Mouse (Mus musculus) neural tube, embryonic 15.5 days (tissue): ENCODE measurements around the gene Gm266. TPM values are rescaled to one million over a fixed set of nuclear protein-coding genes. Genes with fewer than 3 reads are reported as not detected.
A peak's percentile ranks its signal among the peaks of the same experiment; 100 is the strongest.
"Not testable (repeated sequence)": the region's sequence is repeated elsewhere in the genome, so short reads cannot be mapped to it uniquely, and the experiment has no call there.

Experiments used
- ATAC-seq: fragments of 200-750 bp; cut with Nextera tagmentation; 2 replicates; pipeline ENCODE4 v1.8.0; 2017; ENCODE audit warnings: mild to moderate bottlenecking, moderate TSS enrichment, moderate library complexity; ENCODE audit not compliant: low FRiP score
- H3K27ac ChIP-seq: fragments of 300-500 bp; sonication (generic); replicated peaks from 2 replicates; pipeline ENCODE4 v1.5.1; 2015; ENCODE audit warnings: mild to moderate bottlenecking, inconsistent platforms
- H3K27me3 ChIP-seq: fragments of 300-500 bp; sonication (generic); replicated peaks from 2 replicates; pipeline ENCODE4 v1.6.1; 2015; ENCODE audit warnings: inconsistent platforms
- H3K36me3 ChIP-seq: fragments of 300-500 bp; sonication (generic); 2 replicates; pipeline ENCODE4 v1.6.1; 2015; ENCODE audit warnings: inconsistent platforms
- H3K4me1 ChIP-seq: fragments of 300-500 bp; sonication (generic); 2 replicates; pipeline ENCODE4 v1.6.1; 2015; ENCODE audit warnings: inconsistent platforms
- H3K4me2 ChIP-seq: fragments of 300-500 bp; sonication (generic); 2 replicates; pipeline ENCODE4 v1.6.1; 2015; ENCODE audit warnings: inconsistent platforms, mild to moderate bottlenecking, moderate library complexity
- H3K4me3 ChIP-seq: fragments of 300-500 bp; sonication (generic); replicated peaks from 2 replicates; pipeline ENCODE4 v1.5.1; 2015; ENCODE audit warnings: mild to moderate bottlenecking, inconsistent platforms
- H3K9ac ChIP-seq: fragments of 300-500 bp; sonication (generic); replicated peaks from 2 replicates; pipeline ENCODE4 v1.6.1; 2015; ENCODE audit warnings: mild to moderate bottlenecking, inconsistent platforms
- H3K9me3 ChIP-seq: fragments of 300-500 bp; sonication (generic); replicated peaks from 2 replicates; pipeline ENCODE4 v1.6.1; 2016; ENCODE audit warnings: inconsistent platforms
- WGBS: fragments of 180-500 bp; shearing (Covaris S2); methylation state at CpG from one replicate; pipeline ENCODE4 v1.1.7; 2015; ENCODE audit warnings: mixed read lengths; 5-methylcytosine and 5-hydroxymethylcytosine counted together
- polyA plus RNA-seq: library from polyadenylated mRNA; unstranded; fragments of >200 nt; fragmentation: Nextera tagmentation; extraction: Ambion mirVana; gene quantifications from 2 replicates; pipeline ENCODE4 v1.2.1, GENCODE M21; 2015

The Gm266 gene
- polyA plus RNA-seq, 1 experiment from 2014 or later = 2.9 TPM

DNA sequence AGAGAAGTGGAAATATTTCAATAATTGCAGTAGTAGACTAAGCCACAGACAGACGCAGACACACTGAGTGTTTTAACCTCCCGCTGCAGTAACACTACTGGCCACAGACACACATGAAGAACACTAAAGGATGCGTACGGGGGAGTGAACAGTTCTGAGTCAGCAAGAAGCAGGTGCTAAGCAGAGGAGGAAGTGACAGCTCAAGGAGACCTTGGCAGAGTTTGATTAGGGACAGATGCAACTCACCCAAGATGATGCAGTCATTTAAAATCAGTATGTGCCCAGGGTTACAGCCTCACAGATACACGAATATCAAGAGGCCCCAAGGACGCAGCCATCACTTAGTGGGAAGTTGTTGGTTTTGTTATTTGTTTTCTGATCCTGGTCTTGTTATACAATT, 31.2 kb upstream of the Gm266 start:
- Histone ChIP-seq H3K27me3 (no peaks in the 10 kb centered on the region), H3K4me2 (no peak overlapping the region), H3K36me3 (no peaks in the 10 kb centered on the region), H3K9me3 (no peaks in the 10 kb centered on the region), H3K4me3 (no peak overlapping the region), H3K4me1 (0 out of 2 replicates have a peak, but pooled peaks cover 2% of the 10 kb centered on the region), H3K27ac (no peak overlapping the region), H3K9ac (no peak overlapping the region)
- WGBS = 86% methylated on average over 6 of the region's 6 CpGs
- no peak for ATAC-seq

DNA sequence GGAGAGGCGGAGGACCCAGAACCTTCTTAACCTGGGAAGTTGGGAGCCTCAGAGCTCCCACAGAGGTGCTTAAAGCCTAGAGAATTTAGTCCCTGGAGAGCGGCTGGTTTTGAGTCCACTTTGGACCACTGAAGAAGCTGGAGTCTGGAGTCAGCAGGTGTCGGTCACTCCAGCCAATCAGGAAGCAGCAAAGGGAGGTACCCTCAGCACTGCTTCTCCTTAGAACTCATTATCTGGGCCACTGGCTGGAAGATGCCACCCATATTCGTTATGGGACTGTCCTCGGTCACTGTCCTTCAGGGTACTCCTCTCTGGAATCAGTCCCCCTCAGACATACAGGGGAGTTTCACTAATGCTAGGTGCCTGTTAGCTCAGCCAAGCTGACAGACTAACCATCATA, 30.3 kb upstream of the Gm266 start:
- WGBS = 95% methylated on average over 5 of the region's 5 CpGs
- H3K27ac ChIP-seq = no peak overlapping the region

DNA sequence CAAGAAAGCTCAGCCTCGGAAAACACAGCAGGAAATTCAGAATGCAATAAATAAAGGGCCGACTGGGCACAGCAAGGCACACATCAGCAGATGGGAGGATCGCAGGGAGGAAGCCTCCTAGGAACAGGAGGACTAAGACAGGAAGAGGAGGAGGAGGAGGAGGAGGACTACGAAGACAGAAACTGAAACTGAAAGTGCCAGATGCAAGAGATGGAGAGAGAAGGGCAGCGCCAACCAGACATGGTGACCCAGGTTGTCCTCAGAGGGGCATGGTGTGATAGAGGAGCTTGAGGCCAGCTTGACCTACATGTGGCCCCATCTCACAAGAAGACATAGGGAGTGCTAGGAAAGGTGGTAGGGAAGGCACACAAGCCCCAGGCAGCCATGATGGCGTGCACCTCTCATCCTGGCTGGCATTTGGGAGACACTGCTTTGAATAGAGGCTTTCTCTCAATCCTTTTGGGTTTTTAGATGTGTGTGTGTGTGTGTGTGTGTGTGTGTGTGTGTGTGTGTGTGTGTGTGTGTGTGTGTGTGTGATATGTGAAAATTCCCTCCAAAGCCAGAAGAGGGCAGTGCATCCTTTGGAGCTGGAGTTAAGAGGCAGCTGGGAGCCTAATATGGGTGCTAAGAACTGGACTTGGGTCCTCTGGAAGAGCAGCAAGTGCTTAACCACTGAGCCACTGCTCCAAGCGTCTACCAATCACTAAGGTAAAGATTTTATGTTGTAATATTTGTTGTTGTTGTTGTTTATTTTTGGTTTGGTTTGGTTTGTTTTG, 29.4 kb upstream of the Gm266 start:
- H3K4me1 ChIP-seq = 0 out of 2 replicates have a peak, but pooled peaks cover 2% of the 10 kb centered on the region
- H3K4me2 ChIP-seq = no peak overlapping the region
- H3K27ac ChIP-seq = peak overlapping the region; percentile 70
- no peaks in the 10 kb centered on the region for H3K9me3 ChIP-seq
- no peak overlapping the region for H3K9ac ChIP-seq
- 70% methylated on average over 7 of the region's 7 CpGs for WGBS
- H3K4me3 ChIP-seq = no peak overlapping the region
- H3K36me3 ChIP-seq = no peaks in the 10 kb centered on the region
- H3K27me3 ChIP-seq = no peaks in the 10 kb centered on the region
- ATAC-seq = 0 out of 2 replicates have a peak, but pooled peaks have one; percentile 27

More for the DNA sequence above, 30.3 kb upstream of the Gm266 start:
- Histone ChIP-seq H3K27me3 (no peaks in the 10 kb centered on the region), H3K36me3 (no peaks in the 10 kb centered on the region), H3K9ac (no peak overlapping the region), H3K9me3 (no peaks in the 10 kb centered on the region), H3K4me1 (0 out of 2 replicates have a peak, but pooled peaks cover 2% of the 10 kb centered on the region), H3K4me2 (no peak overlapping the region), H3K4me3 (no peak overlapping the region)
- ATAC-seq = no peak

DNA sequence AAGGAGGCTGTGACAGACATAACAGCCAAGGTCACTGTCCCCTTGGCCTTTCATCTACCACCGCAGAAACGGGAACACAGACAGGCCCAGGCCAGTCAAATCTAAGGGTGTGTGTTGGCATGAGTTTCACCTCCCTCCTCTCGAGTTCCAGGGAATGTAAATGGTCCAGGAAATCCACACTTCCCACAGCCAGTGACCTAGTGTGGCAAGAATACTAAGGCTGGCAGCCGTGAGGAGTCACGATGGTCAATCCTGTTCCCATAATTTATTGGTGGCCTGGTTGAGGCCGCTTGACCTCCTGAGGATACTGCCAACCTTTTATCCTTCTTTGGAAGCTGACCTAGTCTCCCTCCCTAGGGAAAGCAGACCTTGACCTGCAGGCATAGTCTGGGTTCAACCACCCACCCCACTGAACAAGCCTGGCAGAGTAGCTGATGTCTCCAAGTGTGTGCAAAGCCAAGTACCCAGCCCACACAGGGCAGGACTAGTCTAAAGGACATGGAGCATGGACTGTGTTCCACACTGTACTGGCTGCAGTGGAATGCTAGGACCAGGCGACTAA, 28.7 kb upstream of the Gm266 start:
- Histone ChIP-seq H3K4me1 (0 out of 2 replicates have a peak, but pooled peaks cover 2% of the 10 kb centered on the region), H3K4me2 (no peak overlapping the region), H3K4me3 (no peak overlapping the region), H3K36me3 (no peaks in the 10 kb centered on the region), H3K27me3 (no peaks in the 10 kb centered on the region), H3K9ac (no peak overlapping the region), H3K27ac (peak overlapping the region; percentile 70), H3K9me3 (no peaks in the 10 kb centered on the region)
- WGBS = 62% methylated on average over 7 of the region's 7 CpGs
- ATAC-seq = peak; percentile 78

DNA sequence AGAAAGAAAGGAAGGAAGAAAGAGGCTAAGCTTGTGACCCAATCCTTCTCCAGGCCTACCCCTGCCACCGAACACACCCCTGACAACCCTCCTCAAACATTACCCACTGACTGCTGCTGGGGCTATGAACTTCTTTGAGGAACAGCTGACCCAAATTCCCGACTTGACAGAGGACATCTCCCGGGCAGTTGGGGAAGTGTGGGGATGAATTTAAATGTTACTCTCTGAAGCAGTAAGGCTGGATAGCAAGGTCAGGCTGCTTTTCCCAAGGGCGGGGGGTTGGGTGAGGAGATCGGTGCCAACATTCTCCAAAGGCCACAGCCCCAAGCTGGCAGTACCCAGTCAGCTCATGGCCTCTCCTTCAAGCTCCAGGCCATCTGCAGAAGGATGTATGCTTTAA, 28.1 kb upstream of the Gm266 start:
- H3K9me3 ChIP-seq = no peaks in the 10 kb centered on the region
- WGBS = 51% methylated on average over 5 of the region's 5 CpGs
- peak overlapping the region; percentile 70 for H3K27ac ChIP-seq

DNA sequence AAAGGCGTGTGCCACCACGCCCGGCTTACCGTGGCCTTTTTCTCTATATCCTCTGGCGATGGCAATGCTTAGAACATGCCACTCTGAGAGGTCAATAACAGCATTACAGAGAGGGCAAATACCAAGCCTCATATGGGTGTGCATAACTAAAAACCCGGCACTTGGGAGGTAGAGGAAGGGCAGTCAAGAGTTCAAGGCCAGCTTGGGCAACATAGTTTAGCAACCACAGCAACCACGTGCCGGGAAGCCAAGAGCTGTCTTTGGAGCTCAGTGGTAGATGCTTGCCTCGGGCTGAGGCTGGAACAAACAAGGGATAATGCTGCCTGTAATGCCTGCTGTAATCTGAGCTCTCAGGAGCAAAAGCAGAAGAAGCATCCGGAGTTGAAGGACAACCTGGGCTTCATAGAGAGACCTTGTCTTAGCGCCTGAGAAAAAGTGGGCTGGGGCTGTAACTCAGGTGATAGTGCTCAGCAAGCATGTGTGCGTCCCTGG, 27.0 kb upstream of the Gm266 start:
- Histone ChIP-seq H3K4me1 (0 out of 2 replicates have a peak, but pooled peaks cover 2% of the 10 kb centered on the region), H3K4me3 (no peak overlapping the region), H3K36me3 (no peaks in the 10 kb centered on the region), H3K4me2 (no peak overlapping the region), H3K27me3 (no peaks in the 10 kb centered on the region), H3K9ac (no peak overlapping the region), H3K27ac (no peak overlapping the region), H3K9me3 (no peaks in the 10 kb centered on the region)
- ATAC-seq = no peak
- 91% methylated on average over 12 of the region's 12 CpGs for WGBS

More for the DNA sequence above, 28.1 kb upstream of the Gm266 start:
- H3K27me3 ChIP-seq = no peaks in the 10 kb centered on the region
- H3K36me3 ChIP-seq = no peaks in the 10 kb centered on the region
- no peak overlapping the region for H3K4me2 ChIP-seq
- no peak overlapping the region for H3K4me3 ChIP-seq
- peak; percentile 86 for ATAC-seq
- H3K4me1 ChIP-seq = 0 out of 2 replicates have a peak, but pooled peaks cover 2% of the 10 kb centered on the region
- no peak overlapping the region for H3K9ac ChIP-seq

DNA sequence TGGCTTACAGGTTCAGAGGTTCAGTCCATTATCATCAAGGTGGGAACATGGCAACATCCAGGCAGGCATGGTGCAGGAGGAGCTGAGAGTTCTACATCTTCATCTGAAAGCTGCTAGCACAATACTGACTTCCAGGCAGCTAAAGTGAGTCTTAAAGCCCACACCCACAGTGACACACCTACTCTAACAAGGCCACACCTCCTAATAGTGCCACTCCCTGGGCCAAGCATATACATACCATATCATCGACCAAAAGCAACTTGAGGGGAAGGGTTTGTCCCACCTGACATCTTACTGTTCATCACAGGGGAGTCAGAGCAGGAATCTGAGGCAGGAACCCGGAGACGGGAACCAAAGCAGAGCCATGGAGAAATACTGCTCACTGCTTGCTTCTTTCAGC, 22.8 kb upstream of the Gm266 start:
- not testable (repeated sequence) for H3K27me3 ChIP-seq, H3K4me2 ChIP-seq, H3K9ac ChIP-seq, H3K27ac ChIP-seq, H3K9me3 ChIP-seq, H3K4me1 ChIP-seq, H3K36me3 ChIP-seq, ATAC-seq, H3K4me3 ChIP-seq
- 84% methylated on average over 3 of the region's 3 CpGs for WGBS

DNA sequence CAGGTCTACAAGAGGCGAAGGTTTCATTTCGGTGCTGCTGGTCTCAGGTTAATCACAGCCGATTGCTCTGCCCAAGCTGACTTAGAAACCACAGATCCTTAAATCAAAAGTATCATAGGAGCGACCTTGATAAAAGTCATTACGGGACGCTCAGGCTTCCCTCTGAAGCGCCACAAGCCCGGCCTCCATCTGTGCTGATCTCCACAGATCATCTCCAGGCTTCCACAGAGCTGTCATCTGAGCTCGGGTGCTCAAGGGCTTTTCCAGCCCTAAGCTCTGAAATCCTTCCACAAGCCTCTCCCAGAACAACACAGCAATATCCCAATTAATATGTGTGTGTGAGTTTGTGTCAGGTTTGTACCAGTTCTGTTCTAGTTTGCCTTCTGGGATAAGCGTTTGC, 22.3 kb upstream of the Gm266 start:
- no peaks in the 10 kb centered on the region for H3K27me3 ChIP-seq
- no peak for ATAC-seq
- H3K36me3 ChIP-seq = no peaks in the 10 kb centered on the region
- peaks cover 9% of the 10 kb centered on the region for H3K4me1 ChIP-seq
- no peak overlapping the region for H3K4me3 ChIP-seq
- H3K27ac ChIP-seq = no peak overlapping the region
- WGBS = 89% methylated on average over 10 of the region's 10 CpGs
- no peak overlapping the region for H3K9ac ChIP-seq
- no peaks in the 10 kb centered on the region for H3K9me3 ChIP-seq
- no peak overlapping the region for H3K4me2 ChIP-seq

DNA sequence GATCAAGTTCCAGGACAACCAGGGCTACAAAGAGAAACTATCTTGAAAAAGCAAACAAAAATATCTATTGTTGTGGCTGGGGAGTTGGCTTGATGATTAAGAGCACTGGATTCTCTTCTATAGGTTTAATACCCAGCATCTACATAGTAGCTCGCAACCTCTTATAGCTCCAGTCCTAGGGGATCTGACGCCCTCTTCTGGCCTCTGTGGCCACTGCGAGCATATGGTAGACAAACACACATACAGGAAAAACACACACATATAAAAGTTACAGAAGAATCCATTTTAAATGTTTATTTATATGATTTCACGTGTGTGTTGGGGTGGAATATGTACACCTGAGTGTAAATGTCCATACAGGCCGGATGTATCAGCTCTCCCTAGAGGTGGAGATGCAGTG, 21.4 kb upstream of the Gm266 start:
- WGBS = 69% methylated on average over 5 of the region's 5 CpGs
- peaks cover 9% of the 10 kb centered on the region for H3K4me1 ChIP-seq
- H3K27me3 ChIP-seq = no peaks in the 10 kb centered on the region
- no peaks in the 10 kb centered on the region for H3K36me3 ChIP-seq
- no peak overlapping the region for H3K9ac ChIP-seq
- ATAC-seq = no peak
- no peak overlapping the region for H3K4me2 ChIP-seq
- no peak overlapping the region for H3K4me3 ChIP-seq
- H3K27ac ChIP-seq = no peak overlapping the region
- no peaks in the 10 kb centered on the region for H3K9me3 ChIP-seq

DNA sequence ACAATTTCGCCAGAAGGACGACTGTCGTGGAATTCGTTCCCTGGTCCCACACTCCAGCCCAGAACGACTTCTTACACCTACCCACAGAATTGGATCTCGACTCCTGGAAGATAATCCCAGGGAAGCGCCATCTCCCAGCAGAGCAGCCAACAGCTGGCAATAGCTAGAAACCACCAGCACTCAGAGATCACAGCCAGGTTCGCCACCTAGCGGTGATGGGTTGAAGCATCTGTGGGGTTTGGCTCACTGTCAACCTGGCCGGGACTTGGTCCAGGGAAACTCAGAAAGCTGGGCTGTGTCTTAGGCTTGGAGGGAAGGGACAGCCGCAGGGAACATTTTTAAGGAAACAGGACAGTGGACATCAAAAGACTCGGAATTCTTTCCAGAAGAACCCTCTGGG, 19.3 kb upstream of the Gm266 start:
- WGBS = 4% methylated on average over 12 of the region's 12 CpGs
- Histone ChIP-seq H3K36me3 (no peaks in the 10 kb centered on the region), H3K27me3 (no peaks in the 10 kb centered on the region), H3K4me1 (peaks cover 13% of the 10 kb centered on the region), H3K4me3 (peak overlapping the region; percentile 36), H3K27ac (peak overlapping the region; percentile 63), H3K9ac (peak overlapping the region; percentile 38; the same call in 1 of the 2 replicates), H3K4me2 (peak overlapping the region; percentile 53), H3K9me3 (no peaks in the 10 kb centered on the region)
- peak; percentile 76; the same call in 1 of the 2 replicates for ATAC-seq

DNA sequence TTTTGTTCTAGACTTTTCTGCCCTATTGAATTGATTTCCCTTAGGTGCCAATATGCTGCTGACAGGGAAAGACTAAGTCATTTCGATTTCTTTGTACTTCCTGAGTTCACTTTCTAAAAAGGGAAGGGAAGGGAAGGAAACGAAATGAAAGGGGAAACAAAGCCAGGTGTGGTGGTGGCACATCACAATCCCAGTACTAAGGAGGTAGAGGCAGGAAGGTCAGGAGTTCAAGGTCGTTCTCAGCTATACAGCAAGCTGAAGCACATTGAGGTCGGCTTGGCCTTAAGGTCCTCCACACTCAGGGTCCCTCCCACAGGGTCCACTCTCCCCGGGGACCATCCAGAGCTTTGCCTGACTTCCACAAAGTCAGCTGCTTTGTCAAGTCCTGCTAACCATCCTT, 17.9 kb upstream of the Gm266 start:
- no peaks in the 10 kb centered on the region for H3K27me3 ChIP-seq
- H3K27ac ChIP-seq = no peak overlapping the region
- H3K9me3 ChIP-seq = no peaks in the 10 kb centered on the region
- peak overlapping the region; percentile 53; the same call in 1 of the 2 replicates for H3K4me2 ChIP-seq
- H3K36me3 ChIP-seq = no peaks in the 10 kb centered on the region
- no peak overlapping the region for H3K9ac ChIP-seq
- WGBS = 78% methylated on average over 5 of the region's 5 CpGs
- ATAC-seq = no peak
- H3K4me3 ChIP-seq = no peak overlapping the region
- H3K4me1 ChIP-seq = peaks cover 13% of the 10 kb centered on the region

DNA sequence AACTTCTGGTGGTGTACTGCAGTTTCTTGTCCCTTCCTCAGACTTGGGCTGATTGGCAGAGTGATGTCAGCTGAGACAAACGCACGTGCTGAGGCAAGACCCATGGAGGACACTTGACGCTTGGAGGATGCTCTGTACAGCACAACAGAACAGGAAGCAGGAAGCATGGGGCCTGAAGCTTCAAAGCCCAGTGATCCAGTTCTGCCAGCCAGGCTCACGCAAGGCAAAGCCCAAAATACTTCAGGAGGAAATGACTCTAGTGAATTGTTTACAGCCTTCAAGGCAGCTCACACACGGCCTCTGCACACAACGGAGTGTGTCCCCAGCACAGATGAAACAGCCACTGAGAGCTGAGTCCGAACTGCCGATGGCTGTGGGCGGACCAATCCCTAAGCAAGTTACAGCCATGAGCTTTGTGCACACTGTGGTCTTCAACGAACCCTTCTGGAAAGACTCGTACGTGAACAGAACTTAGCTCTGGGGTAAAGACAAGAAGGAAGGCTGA, 17.5 kb upstream of the Gm266 start:
- H3K9ac ChIP-seq = no peak overlapping the region
- no peak for ATAC-seq
- no peaks in the 10 kb centered on the region for H3K27me3 ChIP-seq
- H3K4me2 ChIP-seq = no peak overlapping the region
- H3K4me1 ChIP-seq = peaks cover 13% of the 10 kb centered on the region
- no peak overlapping the region for H3K27ac ChIP-seq
- WGBS = 82% methylated on average over 12 of the region's 12 CpGs
- no peak overlapping the region for H3K4me3 ChIP-seq
- H3K9me3 ChIP-seq = no peaks in the 10 kb centered on the region
- H3K36me3 ChIP-seq = no peaks in the 10 kb centered on the region
